Comparison of ENCODE assay signal across 8 mouse cellular contexts in genomic region chr16:32246351-32246791, GRCm38 (mm10). TPM values are rescaled to one million over a fixed set of nuclear protein-coding genes. Genes with fewer than 3 reads are reported as not detected.
DNase-seq lines count a peak whose midpoint lies in the region; ATAC-seq and TF ChIP-seq lines count a peak whose summit lies in the region.

No protein-coding gene starts in this region.

- TF ChIP-seq CTCF in lung, embryonic 14.5 days (IDR thresholded peaks at IDR 0.05; ENCODE audit: low read depth), result no peak

- H3K4me1 ChIP-seq in embryonic facial prominence, embryonic 12.5 days, result peaks cover 21% of the 10 kb centered on the region
- H3K4me1 ChIP-seq in heart, embryonic 14.5 days (ENCODE audit: control insufficient read depth in 2 of 2, insufficient read depth in 2 of 2, low read length in 2 of 2), result peaks cover 7 to 20% of the 10 kb centered on the region in 2 experiments
- H3K4me1 ChIP-seq in lung, embryonic 14.5 days (ENCODE audit: insufficient read depth), result peaks cover 8% of the 10 kb centered on the region; the same call in 1 of the 2 replicates

- H3K4me2 ChIP-seq in embryonic facial prominence, embryonic 12.5 days (replicated peaks), result peak overlapping the region; percentile 60
- peak overlapping the region; percentile 78 for H3K4me2 ChIP-seq in heart, embryonic 14.5 days (ENCODE audit: low read length)
- H3K4me2 ChIP-seq in lung, embryonic 14.5 days, result peak overlapping the region; percentile 67

- H3K9ac ChIP-seq in embryonic facial prominence, embryonic 12.5 days, result peak overlapping the region; percentile 94
- peak overlapping the region; percentile 97 for H3K9ac ChIP-seq in heart, embryonic 14.5 days (ENCODE audit: low read length)
- H3K9ac ChIP-seq in lung, embryonic 14.5 days, result peak overlapping the region; percentile 87

- 2% methylated on average over 35 of the region's 41 CpGs for WGBS in embryonic facial prominence, embryonic 12.5 days
- WGBS in heart, embryonic 14.5 days, result under 1% methylated on average over 34 of the region's 41 CpGs
- WGBS in lung, embryonic 14.5 days, result under 1% methylated on average over 39 of the region's 41 CpGs

- peak overlapping the region; percentile 88 for H3K4me3 ChIP-seq in embryonic facial prominence, embryonic 12.5 days
- H3K4me3 ChIP-seq in heart, embryonic 14.5 days (ENCODE audit: control insufficient read depth in 1 of 2, insufficient read depth in 1 of 2, low read depth in 1 of 2, low read length in 2 of 2), result peak overlapping the region; percentile 86 to 87
- H3K4me3 ChIP-seq in lung, embryonic 14.5 days (ENCODE audit: low read depth, low read length), result peak overlapping the region; percentile 83

- peak overlapping the region; percentile 93 for H3K27ac ChIP-seq in embryonic facial prominence, embryonic 12.5 days
- H3K27ac ChIP-seq in heart, embryonic 14.5 days (replicated peaks in 1 of 2; ENCODE audit: control insufficient read depth in 1 of 2, insufficient read depth in 1 of 2, low read depth in 2 of 2, low read length in 2 of 2), result peak overlapping the region; percentile 82 to 97
- peak overlapping the region; percentile 95 for H3K27ac ChIP-seq in lung, embryonic 14.5 days (ENCODE audit: low read depth)

- DNase-seq in ES-CJ7 (ENCODE audit: low read depth, low spot score), result peak; percentile 67
- peak; percentile 61 to 64 for DNase-seq in adrenal gland, postnatal 36 days
- peak; percentile 66 for DNase-seq in kidney, postnatal 14 days
- DNase-seq in lung, embryonic 14.5 days, result peak; percentile 57
- peak; percentile 49 for DNase-seq in retina, embryonic 14.5 days (ENCODE audit: low spot score)
- peak; percentile 13 for DNase-seq in urinary bladder, postnatal 10 days (ENCODE audit: low spot score)

- no peaks in the 10 kb centered on the region for H3K27me3 ChIP-seq in embryonic facial prominence, embryonic 12.5 days
- H3K27me3 ChIP-seq in heart, embryonic 14.5 days (ENCODE audit: control insufficient read depth, insufficient read depth, low read length), result no peaks in the 10 kb centered on the region
- no peaks in the 10 kb centered on the region for H3K27me3 ChIP-seq in lung, embryonic 14.5 days (ENCODE audit: insufficient read depth, low read length)

- no peak; the same call in none of the 2 replicates for ATAC-seq in embryonic facial prominence, embryonic 12.5 days (ENCODE audit: insufficient number of reproducible peaks, insufficient read depth, low FRiP score, low TSS enrichment)
- peak; percentile 45 for ATAC-seq in heart, embryonic 14.5 days (ENCODE audit: insufficient number of reproducible peaks, insufficient read depth, low FRiP score, low read depth)
- no peak; the same call in 1 of the 2 replicates for ATAC-seq in lung, embryonic 14.5 days (ENCODE audit: insufficient read depth)

- H3K36me3 ChIP-seq in embryonic facial prominence, embryonic 12.5 days, result no peaks in the 10 kb centered on the region
- no peaks in the 10 kb centered on the region for H3K36me3 ChIP-seq in heart, embryonic 14.5 days (ENCODE audit: control insufficient read depth, insufficient read depth, low read length)
- no peaks in the 10 kb centered on the region for H3K36me3 ChIP-seq in lung, embryonic 14.5 days (ENCODE audit: insufficient read depth)

- H3K9me3 ChIP-seq in embryonic facial prominence, embryonic 12.5 days, result no peaks in the 10 kb centered on the region
- H3K9me3 ChIP-seq in heart, embryonic 14.5 days (ENCODE audit: control insufficient read depth, low read length), result no peaks in the 10 kb centered on the region
- H3K9me3 ChIP-seq in lung, embryonic 14.5 days (ENCODE audit: low read depth, low read length), result no peaks in the 10 kb centered on the region

RNA-seq across cellular contexts. Expression of gene Fbxo45, which starts 0.6 kb away (rescaled TPM):
- total RNA-seq in adrenal gland, postnatal 36 days (2021), result 10 to 100 TPM; 20.7 to 21.4 TPM
- polyA plus RNA-seq in embryonic facial prominence, embryonic 12.5 days (2016; fragmentation: Nextera tagmentation; extraction: Ambion mirVana), result 22.3 and 24.8 TPM in 2 replicates
- 12.9 and 13.0 TPM in 2 replicates for polyA plus RNA-seq in heart, embryonic 14.5 days (2014; fragmentation: Nextera tagmentation; extraction: Ambion mirVana)
- 19.9 and 23.9 TPM in 2 replicates for polyA plus RNA-seq in lung, embryonic 14.5 days (2014; fragmentation: Nextera tagmentation; extraction: Ambion mirVana)

RNA-seq across cellular contexts. Expression of gene Wdr53, which starts 0.7 kb away (rescaled TPM):
- total RNA-seq in adrenal gland, postnatal 36 days (2021), result 10 to 100 TPM; 13.7 to 14.8 TPM
- 16.6 and 18.0 TPM in 2 replicates for polyA plus RNA-seq in embryonic facial prominence, embryonic 12.5 days (2016; fragmentation: Nextera tagmentation; extraction: Ambion mirVana)
- 10.9 and 11.5 TPM in 2 replicates for polyA plus RNA-seq in heart, embryonic 14.5 days (2014; fragmentation: Nextera tagmentation; extraction: Ambion mirVana)
- 17.3 and 20.4 TPM in 2 replicates for polyA plus RNA-seq in lung, embryonic 14.5 days (2014; fragmentation: Nextera tagmentation; extraction: Ambion mirVana)

RNA-seq across cellular contexts. Expression of gene Smco1, which starts 24.9 kb away (rescaled TPM):
- total RNA-seq in adrenal gland, postnatal 36 days (2021), result under 1 TPM in 1 of 2 experiments, not detected in 1; 0.30 TPM
- 0.15 TPM in 1 of 2 replicates, not detected in the other for polyA plus RNA-seq in embryonic facial prominence, embryonic 12.5 days (2016; fragmentation: Nextera tagmentation; extraction: Ambion mirVana)
- polyA plus RNA-seq in heart, embryonic 14.5 days (2014; fragmentation: Nextera tagmentation; extraction: Ambion mirVana), result 0.14 TPM in 1 of 2 replicates, not detected in the other
- not detected in 2 replicates for polyA plus RNA-seq in lung, embryonic 14.5 days (2014; fragmentation: Nextera tagmentation; extraction: Ambion mirVana)

RNA-seq across cellular contexts. Expression of gene Rnf168, which starts 30.9 kb away (rescaled TPM):
- total RNA-seq in adrenal gland, postnatal 36 days (2021), result 10 to 100 TPM; 24.6 to 27.7 TPM
- 33.8 and 41.8 TPM in 2 replicates for polyA plus RNA-seq in embryonic facial prominence, embryonic 12.5 days (2016; fragmentation: Nextera tagmentation; extraction: Ambion mirVana)
- polyA plus RNA-seq in heart, embryonic 14.5 days (2014; fragmentation: Nextera tagmentation; extraction: Ambion mirVana), result 18.1 and 18.8 TPM in 2 replicates
- 32.3 and 36.1 TPM in 2 replicates for polyA plus RNA-seq in lung, embryonic 14.5 days (2014; fragmentation: Nextera tagmentation; extraction: Ambion mirVana)

Comparison
In these comparisons a context has a peak if more than half of its experiments do, and no peak if none do; other contexts are left out.
1. DNase-seq: peak in every context shown above with its lines; median percentile 67 in ES-CJ7; 66 in kidney, postnatal 14 days; 62 in adrenal gland, postnatal 36 days; 57 in lung, embryonic 14.5 days; 49 in retina, embryonic 14.5 days; 13 in urinary bladder, postnatal 10 days.